Mouse (Mus musculus) monocyte, adult 5-6 weeks (primary cell): ENCODE measurements around the gene C1qtnf7. TPM values are rescaled to one million over a fixed set of nuclear protein-coding genes. Genes with fewer than 3 reads are reported as not detected.

Source experiments
- ATAC-seq: fragments of 153-309, 156-312 bp; replicated peaks from 2 replicates; pipeline ENCODE4 v1.8.0; 2017; ENCODE audit warnings: mild to moderate bottlenecking; ENCODE audit not compliant: low TSS enrichment, insufficient number of reproducible peaks, severe bottlenecking, poor library complexity, low FRiP score
- total RNA-seq: library from RNA; stranded (forward); fragments of 200-1000, 200-491, 200-594 nt; gene quantifications from 3 replicates; pipeline ENCODE4 v1.2.3, GENCODE M21; 2017

C1qtnf7 gene
- total RNA-seq, 1 experiment from 2014 or later = not detected

- no peak for ATAC-seq
These were observed 74.1 kb downstream of the C1qtnf7 start for GRCm38 (mm10) chr5:43589440-43589830.

GRCm38 (mm10) chr5:43590311-43590731 is 75.0 kb downstream of the C1qtnf7 start:
- no peak for ATAC-seq

- ATAC-seq = no peak
These were observed 86.3 kb downstream of the C1qtnf7 start for GRCm38 (mm10) chr5:43601601-43602000.

- ATAC-seq = no peak
These were observed 87.2 kb downstream of the C1qtnf7 start for GRCm38 (mm10) chr5:43602518-43602917.

DNA sequence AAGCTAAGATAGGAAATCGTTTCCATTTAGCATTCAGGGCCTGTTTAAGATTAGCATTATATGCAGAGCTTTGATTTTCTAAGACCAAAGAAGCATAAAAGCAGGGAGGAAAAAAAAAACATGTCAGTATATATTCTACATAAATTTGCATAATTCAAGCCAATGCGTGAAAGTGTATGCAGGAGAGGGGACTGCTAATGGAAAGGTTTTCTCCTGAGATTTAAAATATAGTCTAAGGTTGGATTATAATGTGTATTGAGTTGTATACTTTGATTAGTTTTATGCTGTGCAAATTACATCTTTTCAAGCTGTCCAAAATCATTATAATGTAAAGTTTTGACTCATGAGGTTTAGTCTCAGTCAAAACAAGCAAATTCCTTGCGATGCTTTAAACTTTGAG is 88.2 kb downstream of the C1qtnf7 start:
- ATAC-seq = no peak

DNA sequence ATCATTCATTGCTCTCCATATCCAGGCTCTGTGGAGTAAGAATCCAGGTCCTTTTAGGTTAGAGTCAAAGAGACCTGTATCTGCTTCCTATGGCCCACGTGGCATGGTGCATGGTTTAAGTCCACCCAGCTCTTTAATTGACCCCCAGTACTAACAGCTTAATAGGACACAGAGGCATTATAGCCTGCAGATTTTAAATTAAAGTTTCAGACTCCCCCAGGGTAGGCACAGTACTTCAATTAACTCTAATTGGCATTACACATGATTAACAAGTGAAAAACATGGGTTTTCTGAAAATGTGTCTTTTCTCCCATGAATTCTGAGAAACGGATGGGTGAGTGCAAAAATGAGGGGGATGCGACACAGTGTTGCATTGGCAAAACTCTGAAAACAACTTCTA is 92.7 kb downstream of the C1qtnf7 start:
- no peak for ATAC-seq

GRCm38 (mm10) chr5:43609760-43610159 is 94.4 kb downstream of the C1qtnf7 start:
- no peak for ATAC-seq

- ATAC-seq = no peak
These were observed 106.4 kb downstream of the C1qtnf7 start for GRCm38 (mm10) chr5:43621575-43622299.

DNA sequence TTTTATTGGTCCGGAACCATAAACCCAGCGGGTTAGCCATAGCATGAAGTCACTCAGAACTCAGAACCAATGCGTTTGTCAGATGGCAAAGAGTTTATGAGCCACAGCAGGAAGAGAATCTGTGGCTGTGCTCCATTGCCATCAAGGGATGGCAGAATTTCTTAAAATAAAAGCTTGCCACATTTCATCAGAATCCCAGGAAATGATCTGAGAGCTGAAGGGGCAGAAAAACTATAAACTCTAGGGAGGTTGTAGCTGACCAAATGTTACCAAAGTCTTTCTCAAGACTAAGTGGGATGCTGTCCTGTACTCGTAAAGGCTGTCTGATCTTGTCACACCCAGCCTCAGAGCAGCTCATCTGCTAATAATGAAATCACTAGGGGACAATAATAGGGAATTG is 110.1 kb downstream of the C1qtnf7 start:
- no peak for ATAC-seq

DNA sequence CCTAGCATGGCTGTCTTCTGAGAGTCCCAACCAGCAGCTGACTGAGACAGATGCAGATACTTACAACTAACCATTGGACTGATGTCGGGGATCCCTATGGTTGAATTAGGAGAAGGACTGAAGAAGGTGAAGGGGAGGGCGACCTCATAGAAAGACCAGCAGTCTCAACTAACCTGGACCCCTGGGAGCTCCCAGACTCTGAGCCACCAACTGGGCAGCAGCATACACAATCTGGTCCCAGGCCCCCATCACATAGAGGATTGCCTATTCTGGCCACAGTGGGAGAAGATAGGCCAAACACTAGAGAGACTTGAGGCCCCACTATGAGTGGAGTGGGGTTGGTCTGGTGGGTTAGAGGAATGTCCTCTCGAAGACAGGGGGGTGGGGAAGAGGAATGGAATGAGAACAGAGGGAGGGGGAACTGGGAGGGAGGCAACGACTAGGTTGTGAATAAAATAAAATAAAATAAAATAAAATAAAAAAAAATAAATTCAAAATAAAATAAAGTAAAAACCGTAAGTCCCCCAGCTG is 118.8 kb downstream of the C1qtnf7 start:
- no peak for ATAC-seq

- ATAC-seq = no peak
These were observed 119.3 kb downstream of the C1qtnf7 start for GRCm38 (mm10) chr5:43634602-43635081.

DNA sequence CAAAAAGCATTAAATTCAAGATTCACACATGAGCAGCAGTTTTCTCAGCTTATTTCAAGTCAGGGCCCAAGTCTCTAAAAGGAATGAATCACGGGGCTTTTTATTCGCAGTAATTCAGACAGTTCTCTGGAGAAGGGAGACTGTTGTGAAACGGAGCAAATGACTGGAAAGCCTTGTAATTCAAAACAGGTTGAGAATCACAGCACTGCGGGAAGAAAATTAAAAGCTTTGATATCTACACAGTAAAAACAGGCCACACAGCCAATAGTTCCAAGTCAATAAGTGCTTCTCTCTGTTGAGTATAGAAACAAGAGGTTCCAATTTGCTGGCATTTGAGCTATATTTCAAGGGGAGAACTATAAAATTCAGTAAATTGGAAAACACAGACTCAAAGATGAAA is 129.7 kb downstream of the C1qtnf7 start:
- ATAC-seq = no peak

GRCm38 (mm10) chr5:43647098-43647774 is 131.9 kb downstream of the C1qtnf7 start:
- ATAC-seq = no peak

DNA sequence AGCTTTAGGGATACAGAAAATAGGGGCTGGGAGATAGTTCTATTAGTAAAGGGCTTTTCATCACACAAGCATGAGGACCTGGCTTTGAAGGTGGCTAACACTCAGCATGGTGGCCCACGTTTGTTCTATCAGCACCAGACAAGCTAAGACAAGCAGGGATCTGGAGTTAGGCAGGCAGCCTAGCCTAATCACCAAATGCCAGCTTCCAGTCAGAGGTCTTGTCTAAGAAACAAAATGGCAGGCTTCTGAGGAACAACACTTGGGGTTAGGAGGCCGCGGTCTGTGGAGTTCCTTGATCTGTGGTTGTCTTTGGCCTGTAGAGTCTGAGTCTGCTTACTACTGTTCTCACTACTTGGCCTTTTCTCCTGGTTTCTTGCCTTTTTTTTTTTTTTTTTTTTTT is 146.2 kb downstream of the C1qtnf7 start:
- no peak for ATAC-seq

DNA sequence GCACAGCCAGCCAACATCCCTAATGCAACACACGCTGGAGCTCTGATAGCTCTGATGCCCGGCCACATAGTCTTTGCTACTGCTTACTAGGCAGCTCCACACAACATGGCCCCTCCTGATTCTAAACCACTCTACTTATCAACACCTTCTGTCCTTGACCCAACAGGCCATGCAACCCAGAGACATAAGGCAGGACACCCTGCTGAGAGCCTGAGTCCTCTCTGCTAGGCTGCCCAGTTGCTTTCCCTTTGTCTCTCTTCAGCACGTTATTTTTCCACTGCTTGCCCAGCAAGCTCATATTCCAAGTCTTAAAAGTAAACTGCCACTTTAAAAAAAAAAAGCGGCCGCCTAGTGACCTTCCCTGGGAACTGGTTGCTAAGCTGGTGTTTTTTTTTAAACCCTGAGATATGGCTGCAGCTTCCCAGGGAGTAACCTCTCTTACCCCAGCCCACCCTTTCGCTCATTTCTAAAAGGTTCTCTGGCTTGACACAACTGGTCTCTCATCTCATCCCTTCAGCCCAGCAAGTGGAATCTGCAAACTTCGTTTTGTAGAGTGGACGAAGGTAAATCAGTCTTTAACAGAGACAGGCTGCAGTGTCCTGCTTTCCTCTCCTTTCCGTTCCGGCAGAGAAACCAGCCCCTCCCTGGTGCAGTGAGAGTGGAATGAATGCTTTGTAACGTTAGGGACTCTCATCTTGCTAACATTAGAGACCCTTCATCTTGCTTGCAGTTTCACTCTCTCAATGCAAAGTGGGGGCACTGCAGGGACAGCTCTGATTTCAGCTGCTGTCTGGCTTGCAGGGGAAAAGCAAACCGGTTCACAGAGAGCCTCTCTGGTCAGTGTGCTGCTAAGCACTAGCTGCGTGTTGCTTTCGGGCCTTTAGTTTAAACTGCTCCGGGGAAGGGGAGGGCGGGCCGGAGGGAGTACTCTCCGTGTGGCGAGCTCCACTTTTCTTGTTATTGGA is 146.9 kb downstream of the C1qtnf7 start, which contains the start of gene Cc2d2a:
Gene Cc2d2a (plus strand): TSS at position 350 of the 965 bp plus-strand sequence.
- no peak for ATAC-seq

- no peak for ATAC-seq
These were observed 148.2 kb downstream of the C1qtnf7 start for GRCm38 (mm10) chr5:43663531-43663930.

DNA sequence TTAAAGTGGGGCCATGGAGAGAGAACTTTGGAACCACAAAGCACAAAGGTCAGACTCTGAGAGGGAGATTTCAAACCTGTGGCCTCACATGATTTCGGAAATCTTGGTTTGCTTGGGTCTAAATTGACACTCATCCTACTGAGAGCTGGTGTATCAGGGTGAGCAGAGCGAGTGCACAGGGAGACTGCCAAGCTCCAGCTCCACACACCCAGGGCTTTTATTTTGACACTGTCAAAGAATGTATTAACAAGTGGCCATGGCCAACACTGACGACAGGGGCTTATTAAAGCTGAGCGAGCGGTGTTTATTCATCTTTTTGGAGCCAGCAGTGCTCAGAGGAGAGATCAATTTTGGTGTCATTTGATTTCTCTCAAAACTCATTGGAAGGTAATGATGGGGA is 149.8 kb downstream of the C1qtnf7 start:
- no peak for ATAC-seq
